Mouse (Mus musculus): ENCODE results near the gene Ush2a. TPM values are rescaled to one million over a fixed set of nuclear protein-coding genes. Genes with fewer than 3 reads are reported as not detected.

Ush2a gene
- polyA plus RNA-seq, 1 experiment from 2014 or later: 0.06 TPM

DNA sequence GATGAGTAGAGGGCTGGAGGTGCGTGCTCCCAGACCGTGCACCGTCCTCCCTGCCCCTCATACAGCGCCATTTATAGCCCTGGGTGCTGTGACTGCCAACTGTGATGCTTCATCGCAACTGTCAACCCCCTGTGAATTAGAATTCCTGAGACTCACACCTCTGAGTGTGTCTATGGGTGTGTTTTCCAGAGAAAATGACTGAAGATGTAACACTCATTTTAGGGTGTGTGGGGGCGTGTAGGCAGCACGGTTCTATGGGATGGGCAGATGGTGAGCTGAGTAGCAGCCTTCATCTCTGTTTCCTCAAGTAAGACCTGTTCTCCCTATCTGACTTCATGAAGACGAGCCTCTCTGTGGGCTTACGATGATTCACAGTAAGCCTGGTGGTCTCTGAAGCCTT is 548.8 kb downstream of the Ush2a start:
- H3K4me1 ChIP-seq (ENCODE audit: insufficient read depth, low read depth, low read length): no peaks in the 10 kb centered on the region
- TF ChIP-seq CTCF (IDR thresholded peaks at IDR 0.05) (no peak), EP300 (IDR thresholded peaks at IDR 0.05) (no peak)
- H3K27ac ChIP-seq (ENCODE audit: low read length): no peak overlapping the region
- ATAC-seq (no peak), DNase-seq (ENCODE audit: low spot score) (no peak)
- H3K9ac ChIP-seq (replicated peaks; ENCODE audit: low read depth): no peak overlapping the region
- H3K4me2 ChIP-seq (replicated peaks; ENCODE audit: low read depth, low read length): no peak overlapping the region
- no peak overlapping the region for H3K4me3 ChIP-seq (ENCODE audit: low read depth, low read length)
- no peaks in the 10 kb centered on the region for H3K36me3 ChIP-seq (ENCODE audit: insufficient read depth, low read length)
- H3K9me3 ChIP-seq (ENCODE audit: low read length): no peaks in the 10 kb centered on the region
- 82% methylated on average over 9 of the region's 9 CpGs for WGBS
- H3K27me3 ChIP-seq (replicated peaks; ENCODE audit: insufficient read depth, low read length): no peaks in the 10 kb centered on the region

DNA sequence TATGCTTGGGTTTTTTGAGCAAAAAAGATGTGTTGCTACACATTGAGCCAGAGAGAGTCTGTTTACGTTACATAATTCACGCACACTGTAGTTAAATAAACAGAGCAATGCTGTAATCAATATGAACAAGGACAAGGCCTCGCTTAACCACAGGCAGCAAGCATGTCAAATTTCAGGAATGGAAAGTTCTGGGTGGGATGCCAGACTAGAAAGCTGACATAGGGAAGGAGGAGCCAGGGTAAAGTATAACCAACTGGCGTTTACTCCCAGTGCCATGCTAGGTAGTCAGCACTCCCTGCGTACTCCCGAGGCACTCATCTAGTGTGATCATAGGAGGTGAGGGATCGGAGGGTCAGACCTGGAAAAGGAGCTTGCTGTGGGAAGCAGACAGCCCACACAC is 553.2 kb downstream of the Ush2a start:
- Histone ChIP-seq H3K27ac (ENCODE audit: low read length) (no peak overlapping the region), H3K27me3 (replicated peaks; ENCODE audit: insufficient read depth, low read length) (no peaks in the 10 kb centered on the region), H3K9me3 (ENCODE audit: low read length) (no peaks in the 10 kb centered on the region), H3K4me1 (ENCODE audit: insufficient read depth, low read depth, low read length) (no peaks in the 10 kb centered on the region), H3K36me3 (ENCODE audit: insufficient read depth, low read length) (no peaks in the 10 kb centered on the region), H3K4me2 (replicated peaks; ENCODE audit: low read depth, low read length) (no peak overlapping the region), H3K4me3 (ENCODE audit: low read depth, low read length) (no peak overlapping the region), H3K9ac (replicated peaks; ENCODE audit: low read depth) (no peak overlapping the region)
- TF ChIP-seq EP300 (IDR thresholded peaks at IDR 0.05) (no peak), CTCF (IDR thresholded peaks at IDR 0.05) (no peak)
- WGBS: 53% methylated on average over 7 of the region's 7 CpGs
- ATAC-seq (no peak), DNase-seq (ENCODE audit: low spot score) (no peak)

DNA sequence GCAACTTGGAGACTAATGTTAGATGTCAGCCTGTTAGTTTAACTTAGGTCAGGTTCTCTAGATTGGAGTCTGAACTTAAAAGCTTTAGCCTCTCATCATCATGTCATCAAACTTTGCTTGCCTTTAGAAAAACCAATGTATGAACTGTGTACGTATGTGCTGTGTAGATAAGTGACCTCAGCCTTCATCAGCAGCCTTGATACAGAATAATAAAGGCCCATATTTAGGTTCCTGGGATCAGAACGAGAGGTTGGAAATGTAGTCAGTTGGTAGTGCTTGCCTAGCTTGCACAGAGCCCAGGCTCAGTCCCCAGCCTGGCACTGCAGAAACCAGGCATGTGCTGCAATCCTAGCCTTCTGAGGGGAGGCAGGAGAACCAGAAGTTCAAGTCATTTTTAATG is 562.4 kb downstream of the Ush2a start:
- H3K4me2 ChIP-seq (replicated peaks; ENCODE audit: low read depth, low read length): no peak overlapping the region
- ATAC-seq (no peak), DNase-seq (ENCODE audit: low spot score) (no peak)
- H3K27ac ChIP-seq (ENCODE audit: low read length): no peak overlapping the region
- H3K9ac ChIP-seq (replicated peaks; ENCODE audit: low read depth): no peak overlapping the region
- no peaks in the 10 kb centered on the region for H3K9me3 ChIP-seq (ENCODE audit: low read length)
- WGBS: 73% methylated on average over 2 of the region's 2 CpGs
- TF ChIP-seq CTCF (IDR thresholded peaks at IDR 0.05) (no peak), EP300 (IDR thresholded peaks at IDR 0.05) (no peak)
- no peaks in the 10 kb centered on the region for H3K4me1 ChIP-seq (ENCODE audit: insufficient read depth, low read depth, low read length)
- no peaks in the 10 kb centered on the region for H3K27me3 ChIP-seq (replicated peaks; ENCODE audit: insufficient read depth, low read length)
- no peaks in the 10 kb centered on the region for H3K36me3 ChIP-seq (ENCODE audit: insufficient read depth, low read length)
- H3K4me3 ChIP-seq (ENCODE audit: low read depth, low read length): no peak overlapping the region

DNA sequence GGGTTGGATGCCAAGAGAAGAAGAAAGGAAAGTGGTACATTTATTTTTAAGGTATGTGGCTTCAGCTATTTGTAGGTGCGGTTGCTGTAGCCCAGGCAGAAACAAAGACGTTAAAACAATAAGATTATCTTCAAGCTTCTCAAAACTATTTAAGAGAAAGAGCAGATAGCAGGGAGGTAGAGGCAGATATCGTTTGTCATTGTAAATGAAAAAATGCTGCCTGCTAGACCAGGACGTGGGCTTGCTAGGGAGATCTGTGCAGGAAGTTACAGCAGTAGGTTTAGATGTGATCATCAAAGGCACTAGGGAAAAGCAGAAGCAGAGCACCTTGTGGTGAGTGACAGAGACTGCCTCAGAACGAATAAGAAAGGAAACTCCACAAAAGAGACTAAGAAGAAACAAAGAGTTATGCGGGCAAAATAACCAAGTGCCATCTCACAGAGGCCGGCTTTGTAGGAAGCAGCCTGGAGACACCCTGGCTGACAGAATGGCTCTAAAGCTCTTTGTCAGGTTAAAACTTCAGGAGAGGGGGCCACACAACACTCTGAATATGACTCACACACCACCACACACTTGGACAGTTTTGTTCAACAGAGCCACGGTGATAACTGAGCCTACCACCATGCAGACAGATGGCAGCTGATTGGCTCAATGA is 563.2 kb downstream of the Ush2a start:
- no peak overlapping the region for H3K27ac ChIP-seq (ENCODE audit: low read length)
- ATAC-seq (no peak), DNase-seq (ENCODE audit: low spot score) (no peak)
- no peaks in the 10 kb centered on the region for H3K4me1 ChIP-seq (ENCODE audit: insufficient read depth, low read depth, low read length)
- TF ChIP-seq CTCF (IDR thresholded peaks at IDR 0.05) (no peak), EP300 (IDR thresholded peaks at IDR 0.05) (no peak)
- H3K4me2 ChIP-seq (replicated peaks; ENCODE audit: low read depth, low read length): no peak overlapping the region
- H3K27me3 ChIP-seq (replicated peaks; ENCODE audit: insufficient read depth, low read length): no peaks in the 10 kb centered on the region
- H3K9ac ChIP-seq (replicated peaks; ENCODE audit: low read depth): no peak overlapping the region
- no peaks in the 10 kb centered on the region for H3K36me3 ChIP-seq (ENCODE audit: insufficient read depth, low read length)
- no peak overlapping the region for H3K4me3 ChIP-seq (ENCODE audit: low read depth, low read length)
- no peaks in the 10 kb centered on the region for H3K9me3 ChIP-seq (ENCODE audit: low read length)
- 71% methylated on average over 8 of the region's 8 CpGs for WGBS

DNA sequence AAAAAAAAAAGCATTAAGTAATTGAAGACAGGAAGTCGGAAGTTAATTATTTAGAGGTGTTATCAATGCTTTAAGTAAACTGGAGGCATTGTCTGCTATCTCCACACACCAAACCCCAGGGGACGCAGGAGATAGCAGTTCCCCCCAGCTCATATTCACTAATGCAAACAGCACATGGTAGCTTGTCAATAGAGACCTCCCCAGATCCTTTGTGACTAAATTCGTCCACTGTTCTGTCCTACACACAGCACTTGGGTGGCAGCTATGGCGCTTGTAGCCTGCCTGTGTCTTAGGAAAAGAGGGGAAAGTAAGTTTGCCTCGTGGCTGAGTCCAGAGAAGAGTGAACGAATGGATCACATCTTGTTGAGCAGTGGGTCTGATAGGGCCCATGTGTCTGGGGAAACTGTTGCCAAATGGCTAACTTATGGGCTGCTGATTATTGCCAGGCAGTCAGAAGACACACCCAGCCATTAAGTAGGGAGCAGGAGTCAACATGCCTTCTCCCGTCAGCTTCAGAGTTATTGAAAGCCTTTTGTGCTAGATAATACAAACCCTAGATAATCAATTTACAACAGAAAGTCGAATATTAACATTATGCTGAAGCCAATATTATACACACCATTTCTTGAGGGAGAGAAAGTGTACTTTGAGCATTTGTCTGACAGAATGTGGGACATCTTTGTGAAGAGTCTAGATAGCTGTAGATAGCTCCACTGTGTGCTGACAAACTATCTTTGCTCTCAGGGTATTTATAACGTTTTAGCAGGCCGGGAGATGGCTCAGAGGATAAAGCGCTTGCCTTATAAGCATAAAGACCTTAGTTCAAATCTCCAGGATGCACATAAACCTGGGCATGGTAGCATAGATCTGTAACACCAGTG is 568.9 kb downstream of the Ush2a start:
- TF ChIP-seq EP300 (IDR thresholded peaks at IDR 0.05) (no peak), CTCF (IDR thresholded peaks at IDR 0.05) (no peak)
- Histone ChIP-seq H3K4me1 (ENCODE audit: insufficient read depth, low read depth, low read length) (no peaks in the 10 kb centered on the region), H3K9ac (replicated peaks; ENCODE audit: low read depth) (no peak overlapping the region), H3K4me3 (ENCODE audit: low read depth, low read length) (no peak overlapping the region), H3K36me3 (ENCODE audit: insufficient read depth, low read length) (no peaks in the 10 kb centered on the region), H3K27ac (ENCODE audit: low read length) (no peak overlapping the region), H3K27me3 (replicated peaks; ENCODE audit: insufficient read depth, low read length) (no peaks in the 10 kb centered on the region), H3K4me2 (replicated peaks; ENCODE audit: low read depth, low read length) (no peak overlapping the region), H3K9me3 (ENCODE audit: low read length) (no peaks in the 10 kb centered on the region)
- DNase-seq (ENCODE audit: low spot score): no peak
- 45% methylated on average over 11 of the region's 11 CpGs for WGBS
- no peak for ATAC-seq

DNA sequence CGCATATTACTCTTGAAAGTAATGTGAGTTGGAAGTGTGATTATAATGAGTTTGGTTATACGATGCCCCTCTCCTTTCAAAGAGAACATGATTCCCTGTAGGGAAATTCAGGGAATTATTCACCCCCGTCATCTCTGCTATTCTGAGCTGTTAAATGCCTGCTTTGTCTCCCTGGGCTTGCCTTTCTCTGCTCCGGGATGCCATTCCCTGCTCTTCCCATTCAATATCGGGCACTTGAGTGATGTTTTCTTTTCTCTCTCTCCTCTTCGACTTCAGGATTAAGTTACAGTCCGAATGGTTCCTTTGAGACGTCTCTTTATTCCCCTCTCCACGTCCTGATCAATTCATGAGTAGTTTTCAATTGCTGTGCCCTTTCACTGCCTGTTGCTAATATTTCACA is 572.1 kb downstream of the Ush2a start:
- ATAC-seq (no peak), DNase-seq (ENCODE audit: low spot score) (no peak)
- H3K27ac ChIP-seq (ENCODE audit: low read length): no peak overlapping the region
- H3K4me3 ChIP-seq (ENCODE audit: low read depth, low read length): no peak overlapping the region
- no peaks in the 10 kb centered on the region for H3K27me3 ChIP-seq (replicated peaks; ENCODE audit: insufficient read depth, low read length)
- no peaks in the 10 kb centered on the region for H3K36me3 ChIP-seq (ENCODE audit: insufficient read depth, low read length)
- H3K4me2 ChIP-seq (replicated peaks; ENCODE audit: low read depth, low read length): no peak overlapping the region
- 43% methylated on average over 9 of the region's 9 CpGs for WGBS
- H3K4me1 ChIP-seq (ENCODE audit: insufficient read depth, low read depth, low read length): no peaks in the 10 kb centered on the region
- TF ChIP-seq CTCF (IDR thresholded peaks at IDR 0.05) (no peak), EP300 (IDR thresholded peaks at IDR 0.05) (no peak)
- H3K9ac ChIP-seq (replicated peaks; ENCODE audit: low read depth): no peak overlapping the region
- no peaks in the 10 kb centered on the region for H3K9me3 ChIP-seq (ENCODE audit: low read length)
